Mouse (Mus musculus) stomach, embryonic 16.5 days (tissue): ENCODE results near the gene Calhm2. TPM values are rescaled to one million over a fixed set of nuclear protein-coding genes. Genes with fewer than 3 reads are reported as not detected.

ENCODE experiments used
- ATAC-seq: fragments of 200-750 bp; cut with Nextera tagmentation; 2 replicates; pipeline ENCODE4 v1.8.0; 2017; ENCODE audit warnings: moderate number of reproducible peaks, moderate TSS enrichment; ENCODE audit not compliant: insufficient read depth, low FRiP score
- H3K27ac ChIP-seq: fragments of 300-500 bp; sonication (generic); 2 replicates; pipeline ENCODE4 v1.5.1; 2014; ENCODE audit warnings: low read length
- H3K27me3 ChIP-seq: fragments of 300-500 bp; sonication (generic); 2 replicates; pipeline ENCODE4 v1.6.1; 2014; ENCODE audit warnings: low read length, control low read depth, mixed read lengths; ENCODE audit not compliant: control insufficient read depth, insufficient read depth
- H3K36me3 ChIP-seq: fragments of 300-500 bp; sonication (generic); 2 replicates; pipeline ENCODE4 v1.6.1; 2014; ENCODE audit warnings: low read length; ENCODE audit not compliant: control insufficient read depth, insufficient read depth
- H3K4me1 ChIP-seq: fragments of 300-500 bp; sonication (generic); 2 replicates; pipeline ENCODE4 v1.6.1; 2014; ENCODE audit warnings: low read length, control low read depth, mixed read lengths; ENCODE audit not compliant: control insufficient read depth, insufficient read depth
- H3K4me2 ChIP-seq: fragments of 300-500 bp; sonication (generic); 2 replicates; pipeline ENCODE4 v1.6.1; 2014; ENCODE audit warnings: low read depth, low read length, mixed read lengths
- H3K4me3 ChIP-seq: fragments of 300-500 bp; sonication (generic); replicated peaks from 2 replicates; pipeline ENCODE4 v1.5.1; 2014; ENCODE audit warnings: mild to moderate bottlenecking, low read length
- H3K9ac ChIP-seq: fragments of 300-500 bp; sonication (generic); 2 replicates; pipeline ENCODE4 v1.6.1; 2014; ENCODE audit warnings: low read length
- H3K9me3 ChIP-seq: fragments of 300-500 bp; sonication (generic); replicated peaks from 2 replicates; pipeline ENCODE4 v1.6.1; 2016; ENCODE audit warnings: low read length, control low read depth; ENCODE audit not compliant: control insufficient read depth
- WGBS: fragments of 180-500 bp; shearing (Covaris S2); extraction: QIAGEN DNeasy Blood & Tissue Kit; methylation state at CpG from one replicate; pipeline ENCODE4 v1.1.7; 2014; 5-methylcytosine and 5-hydroxymethylcytosine counted together
- polyA plus RNA-seq: library from polyadenylated mRNA; unstranded; fragments of >200 nt; fragmentation: Nextera tagmentation; extraction: Ambion mirVana; gene quantifications from 2 replicates; pipeline ENCODE4 v1.2.1, GENCODE M21; 2015

The Calhm2 gene
- polyA plus RNA-seq, 1 experiment from 2014 or later, result 7.8 TPM

DNA sequence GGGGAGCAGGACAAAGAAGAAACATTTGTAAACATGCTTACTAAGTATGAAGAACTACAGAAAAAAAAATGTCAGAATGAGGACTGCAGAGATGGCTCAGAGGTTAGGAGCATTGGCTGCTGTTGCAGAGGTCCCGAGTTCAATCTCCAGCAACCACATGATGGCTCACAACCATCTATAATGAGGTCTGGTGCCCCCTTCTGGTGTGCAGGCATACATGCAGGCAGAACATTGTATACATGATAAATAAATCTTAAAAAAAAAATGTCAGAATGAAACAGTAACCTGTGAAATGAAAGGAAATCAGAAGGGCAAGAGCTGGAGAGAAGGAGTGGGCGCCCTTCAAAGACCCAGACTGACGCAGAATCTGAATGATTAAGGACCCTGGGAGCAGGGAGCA, 72.2 kb downstream of the Calhm2 start:
- H3K9ac ChIP-seq, result no peak overlapping the region
- peaks cover 10% of the 10 kb centered on the region for H3K4me1 ChIP-seq
- no peaks in the 10 kb centered on the region for H3K36me3 ChIP-seq
- H3K4me2 ChIP-seq, result no peak overlapping the region
- no peaks in the 10 kb centered on the region for H3K27me3 ChIP-seq
- WGBS, result 86% methylated on average over 3 of the region's 3 CpGs
- H3K27ac ChIP-seq, result no peak overlapping the region
- no peak overlapping the region for H3K4me3 ChIP-seq
- H3K9me3 ChIP-seq, result no peaks in the 10 kb centered on the region
- ATAC-seq, result no peak

DNA sequence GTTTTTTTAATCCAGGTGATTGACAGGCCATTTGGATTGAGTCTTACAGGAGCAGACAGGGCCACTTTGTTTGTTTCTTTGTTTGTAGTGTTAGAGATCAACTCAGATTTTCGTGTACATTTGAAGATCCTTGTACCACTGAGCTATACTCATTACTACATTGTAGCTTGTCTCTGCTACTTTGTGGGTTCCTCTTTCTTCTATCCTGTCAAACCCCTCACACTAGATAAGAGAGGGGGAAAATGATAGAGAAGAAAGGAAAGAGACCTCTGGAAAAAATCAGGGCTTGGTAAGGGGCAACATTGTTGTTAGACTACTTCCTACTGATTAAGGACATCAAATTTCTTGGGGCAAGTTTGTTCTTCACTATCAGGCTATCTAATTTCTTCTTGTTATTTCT, 80.4 kb downstream of the Calhm2 start:
- H3K9me3 ChIP-seq, result no peaks in the 10 kb centered on the region
- H3K36me3 ChIP-seq, result no peaks in the 10 kb centered on the region
- WGBS, result 56% methylated on average over 1 of the region's 1 CpGs
- H3K27me3 ChIP-seq, result no peaks in the 10 kb centered on the region
- no peak overlapping the region for H3K4me3 ChIP-seq
- no peak overlapping the region for H3K27ac ChIP-seq
- H3K4me2 ChIP-seq, result no peak overlapping the region
- ATAC-seq, result no peak
- no peaks in the 10 kb centered on the region for H3K4me1 ChIP-seq
- H3K9ac ChIP-seq, result no peak overlapping the region

Other genes starting within 250 kb of the Calhm2 start
- gene Ina, start 123.6 kb downstream of the Calhm2 start, polyA plus RNA-seq, result 5.7 and 6.5 TPM in 2 replicates
- 86.4 and 91.2 TPM in 2 replicates for gene Nt5c2, start 123.1 kb downstream of the Calhm2 start, polyA plus RNA-seq
- gene Pcgf6, start 87.4 kb downstream of the Calhm2 start, polyA plus RNA-seq, result 11.5 and 11.8 TPM in 2 replicates
- gene Taf5, start 70.5 kb downstream of the Calhm2 start, polyA plus RNA-seq, result 2.2 and 3.1 TPM in 2 replicates
- 1,055 and 1,395 TPM in 2 replicates for gene Usmg5, start 47.6 kb downstream of the Calhm2 start, polyA plus RNA-seq
- 7.8 and 8.4 TPM in 2 replicates for gene Pdcd11, start 47.5 kb downstream of the Calhm2 start, polyA plus RNA-seq
- not detected in 2 replicates for gene Calhm1, start 6.0 kb upstream of the Calhm2 start, polyA plus RNA-seq
- gene Calhm3, start 19.5 kb upstream of the Calhm2 start, polyA plus RNA-seq, result not detected in 2 replicates
- gene Neurl1a, start 40.5 kb upstream of the Calhm2 start, polyA plus RNA-seq, result 5.9 and 6.8 TPM in 2 replicates